Mouse (Mus musculus): Measurements from ENCODE around the gene Wnt11. TPM values are rescaled to one million over a fixed set of nuclear protein-coding genes. Genes with fewer than 3 reads are reported as not detected.

The Wnt11 gene
- total RNA-seq (2014; rRNA removed) (11.4 and 17.2 TPM in 2 replicates), polyA plus RNA-seq (2015; fragmentation: Nextera tagmentation; extraction: Ambion mirVana) (2.2 and 2.8 TPM in 2 replicates)

DNA sequence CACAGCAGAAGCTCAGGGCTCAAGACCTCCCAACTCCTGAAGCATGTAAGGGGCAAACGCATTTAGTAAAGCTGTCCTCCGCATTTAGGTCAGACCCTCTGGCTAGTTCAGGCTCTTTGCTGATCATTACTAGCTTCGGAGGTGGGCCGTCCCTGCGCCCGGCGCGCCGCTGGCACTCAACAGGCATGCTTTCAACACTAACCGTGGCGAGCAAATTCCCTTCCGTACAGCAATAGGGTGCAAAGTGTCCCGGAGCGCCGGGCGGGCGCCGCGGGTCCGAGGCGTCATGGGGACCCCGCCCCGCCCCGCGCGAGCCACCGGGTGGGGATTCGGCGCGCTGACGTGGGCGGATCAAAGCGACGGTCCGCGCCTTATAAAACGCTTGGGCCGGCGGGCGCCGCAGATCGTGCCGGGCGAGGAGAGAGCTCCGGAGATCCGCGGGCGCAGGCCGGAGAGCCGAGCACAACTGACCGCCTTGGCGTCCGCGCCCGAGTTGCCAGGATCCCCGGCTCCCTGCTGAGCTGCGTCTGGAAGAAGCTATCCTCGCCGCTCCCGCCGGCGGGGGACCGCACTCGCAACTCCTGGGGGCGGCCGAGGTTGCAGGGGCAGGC is at the start of gene Wnt11:
Gene Wnt11 (plus strand): TSS at position 402 of the 611 bp plus-strand sequence.
- H3K27ac ChIP-seq: no peak within 1 kb of the TSS
- peaks cover 47% of the 10 kb centered on the region for H3K27me3 ChIP-seq (ENCODE audit: insufficient read depth, low read length)
- peaks cover 5% of the 10 kb centered on the region; the same call in 1 of the 2 replicates for H3K4me1 ChIP-seq (ENCODE audit: insufficient read depth, low read length)
- no peaks in the 10 kb centered on the region for H3K36me3 ChIP-seq (ENCODE audit: insufficient read depth, low read length)
- under 1% methylated on average over 57 of the region's 66 CpGs for WGBS
- H3K9me3 ChIP-seq (ENCODE audit: low read length): no peaks in the 10 kb centered on the region
- peak within 1 kb of the TSS; percentile 56 for H3K4me3 ChIP-seq (ENCODE audit: low read length)
- ATAC-seq (no peak), DNase-seq (ENCODE audit: low spot score) (peak; percentile 40)
- H3K9ac ChIP-seq (replicated peaks; ENCODE audit: low read length): peak within 1 kb of the TSS; percentile 57
- peak within 1 kb of the TSS; percentile 98 for H3K4me2 ChIP-seq (ENCODE audit: low read depth, low read length)
- TF ChIP-seq CTCF (IDR thresholded peaks at IDR 0.05; ENCODE audit: low read depth): no peak

- Histone ChIP-seq H3K9ac (replicated peaks; ENCODE audit: low read length) (no peak overlapping the region), H3K4me1 (ENCODE audit: insufficient read depth, low read length) (peaks cover 13% of the 10 kb centered on the region), H3K4me3 (ENCODE audit: low read length) (no peak overlapping the region), H3K4me2 (ENCODE audit: low read depth, low read length) (no peak overlapping the region), H3K27ac (no peak overlapping the region), H3K36me3 (ENCODE audit: insufficient read depth, low read length) (no peaks in the 10 kb centered on the region), H3K9me3 (ENCODE audit: low read length) (no peaks in the 10 kb centered on the region), H3K27me3 (ENCODE audit: insufficient read depth, low read length) (no peaks in the 10 kb centered on the region)
- DNase-seq (ENCODE audit: low spot score): no peak
- ATAC-seq: no peak
- WGBS: 70% methylated on average over 11 of the region's 11 CpGs
- TF ChIP-seq CTCF (IDR thresholded peaks at IDR 0.05; ENCODE audit: low read depth): no peak
These were observed 47.9 kb upstream of the Wnt11 start for GRCm38 (mm10) chr7:98786792-98787612.

GRCm38 (mm10) chr7:98788721-98789120 is 46.2 kb upstream of the Wnt11 start:
- WGBS: 83% methylated on average over 7 of the region's 7 CpGs
- Histone ChIP-seq H3K4me3 (ENCODE audit: low read length) (no peak overlapping the region), H3K9me3 (ENCODE audit: low read length) (no peaks in the 10 kb centered on the region), H3K9ac (replicated peaks; ENCODE audit: low read length) (no peak overlapping the region), H3K4me2 (ENCODE audit: low read depth, low read length) (no peak overlapping the region), H3K27ac (no peak overlapping the region), H3K27me3 (ENCODE audit: insufficient read depth, low read length) (no peaks in the 10 kb centered on the region), H3K4me1 (ENCODE audit: insufficient read depth, low read length) (peaks cover 13% of the 10 kb centered on the region), H3K36me3 (ENCODE audit: insufficient read depth, low read length) (no peaks in the 10 kb centered on the region)
- DNase-seq (ENCODE audit: low spot score) (no peak), ATAC-seq (no peak)
- no peak for TF ChIP-seq CTCF (IDR thresholded peaks at IDR 0.05; ENCODE audit: low read depth)

DNA sequence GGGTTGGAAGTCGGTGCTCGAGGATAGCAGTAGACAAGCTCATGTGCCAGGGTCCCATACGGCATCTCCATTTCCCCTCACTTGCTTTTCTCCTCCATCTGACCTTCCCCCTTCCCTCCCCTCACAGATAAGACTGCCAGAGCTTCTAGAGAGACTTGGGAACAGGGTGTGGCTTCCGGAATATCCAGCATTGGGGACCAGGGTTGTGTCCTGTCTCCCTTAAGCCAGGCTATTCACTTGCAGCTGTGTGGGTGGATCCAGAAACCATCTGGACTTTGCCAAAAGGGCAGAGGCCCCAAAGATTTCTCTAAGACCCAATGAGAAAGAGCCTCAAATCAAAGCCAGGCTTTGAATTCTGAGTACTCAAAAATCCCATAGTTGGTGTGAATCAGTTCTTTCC is 45.8 kb upstream of the Wnt11 start:
- no peaks in the 10 kb centered on the region for H3K9me3 ChIP-seq (ENCODE audit: low read length)
- no peak for TF ChIP-seq CTCF (IDR thresholded peaks at IDR 0.05; ENCODE audit: low read depth)
- H3K4me3 ChIP-seq (ENCODE audit: low read length): no peak overlapping the region
- H3K36me3 ChIP-seq (ENCODE audit: insufficient read depth, low read length): no peaks in the 10 kb centered on the region
- no peak overlapping the region for H3K4me2 ChIP-seq (ENCODE audit: low read depth, low read length)
- no peak for ATAC-seq
- WGBS: 85% methylated on average over 4 of the region's 4 CpGs
- peaks cover 13% of the 10 kb centered on the region for H3K4me1 ChIP-seq (ENCODE audit: insufficient read depth, low read length)
- H3K27ac ChIP-seq: no peak overlapping the region
- no peaks in the 10 kb centered on the region for H3K27me3 ChIP-seq (ENCODE audit: insufficient read depth, low read length)
- no peak for DNase-seq (ENCODE audit: low spot score)
- H3K9ac ChIP-seq (replicated peaks; ENCODE audit: low read length): no peak overlapping the region

DNA sequence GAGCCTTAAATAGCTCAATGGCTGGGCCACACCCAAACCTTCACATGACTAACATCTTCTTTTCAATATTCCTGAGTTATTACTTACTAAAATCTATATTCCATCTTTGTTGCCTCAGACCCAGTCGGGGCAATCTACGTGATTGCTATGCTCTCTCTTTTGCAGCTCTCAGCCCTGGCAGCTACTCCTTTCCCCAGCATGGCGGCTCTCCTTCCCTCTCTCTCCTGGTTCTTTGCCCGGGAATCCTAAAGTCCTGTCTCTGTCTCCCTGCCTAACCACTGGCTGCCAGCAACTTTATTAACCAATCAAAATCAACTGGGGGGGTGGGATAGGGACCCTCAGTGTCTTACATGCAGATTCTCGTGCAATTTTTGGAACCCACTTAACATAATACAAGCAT is 43.0 kb upstream of the Wnt11 start:
- no peak overlapping the region for H3K9ac ChIP-seq (replicated peaks; ENCODE audit: low read length)
- no peak for TF ChIP-seq CTCF (IDR thresholded peaks at IDR 0.05; ENCODE audit: low read depth)
- H3K27ac ChIP-seq: no peak overlapping the region
- 55% methylated on average over 5 of the region's 5 CpGs for WGBS
- DNase-seq (ENCODE audit: low spot score): no peak
- no peak for ATAC-seq
- H3K4me1 ChIP-seq (ENCODE audit: insufficient read depth, low read length): no peaks in the 10 kb centered on the region
- no peak overlapping the region for H3K4me3 ChIP-seq (ENCODE audit: low read length)
- H3K4me2 ChIP-seq (ENCODE audit: low read depth, low read length): no peak overlapping the region
- no peaks in the 10 kb centered on the region for H3K27me3 ChIP-seq (ENCODE audit: insufficient read depth, low read length)
- H3K9me3 ChIP-seq (ENCODE audit: low read length): no peaks in the 10 kb centered on the region
- H3K36me3 ChIP-seq (ENCODE audit: insufficient read depth, low read length): no peaks in the 10 kb centered on the region

GRCm38 (mm10) chr7:98793811-98794210 is 41.1 kb upstream of the Wnt11 start:
- ATAC-seq: no peak
- TF ChIP-seq CTCF (IDR thresholded peaks at IDR 0.05; ENCODE audit: low read depth): no peak

DNA sequence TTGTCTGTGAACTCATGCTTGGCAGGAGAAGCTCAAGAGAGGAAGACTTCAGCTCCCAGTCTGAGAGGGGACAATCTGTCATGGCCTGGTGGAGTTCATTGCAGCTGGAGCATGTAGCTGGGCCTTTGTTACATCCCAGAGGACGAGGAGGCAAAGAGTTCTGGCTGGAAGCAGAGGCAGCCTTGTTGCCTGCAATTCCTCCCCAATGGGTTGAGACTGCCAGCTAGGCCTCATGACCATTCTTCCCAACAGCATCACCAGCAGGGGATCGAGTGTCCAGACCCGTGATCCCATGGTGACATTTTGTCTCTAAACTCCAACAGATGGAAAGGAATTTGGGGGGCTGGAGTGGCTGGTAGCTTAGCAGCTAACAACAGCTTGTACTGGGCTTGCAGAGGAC is 40.5 kb upstream of the Wnt11 start:
- Histone ChIP-seq H3K27ac (no peak overlapping the region), H3K9ac (replicated peaks; ENCODE audit: low read length) (no peak overlapping the region), H3K36me3 (ENCODE audit: insufficient read depth, low read length) (no peaks in the 10 kb centered on the region), H3K4me2 (ENCODE audit: low read depth, low read length) (no peak overlapping the region), H3K27me3 (ENCODE audit: insufficient read depth, low read length) (no peaks in the 10 kb centered on the region), H3K9me3 (ENCODE audit: low read length) (no peaks in the 10 kb centered on the region), H3K4me3 (ENCODE audit: low read length) (no peak overlapping the region), H3K4me1 (ENCODE audit: insufficient read depth, low read length) (no peaks in the 10 kb centered on the region)
- no peak for ATAC-seq
- no peak for TF ChIP-seq CTCF (IDR thresholded peaks at IDR 0.05; ENCODE audit: low read depth)
- no peak for DNase-seq (ENCODE audit: low spot score)
- 42% methylated on average over 3 of the region's 3 CpGs for WGBS

More at GRCm38 (mm10) chr7:98793811-98794210, 41.1 kb upstream of the Wnt11 start:
- Histone ChIP-seq H3K4me2 (ENCODE audit: low read depth, low read length) (no peak overlapping the region), H3K9me3 (ENCODE audit: low read length) (no peaks in the 10 kb centered on the region), H3K27me3 (ENCODE audit: insufficient read depth, low read length) (no peaks in the 10 kb centered on the region), H3K9ac (replicated peaks; ENCODE audit: low read length) (no peak overlapping the region), H3K4me1 (ENCODE audit: insufficient read depth, low read length) (no peaks in the 10 kb centered on the region), H3K27ac (no peak overlapping the region), H3K4me3 (ENCODE audit: low read length) (no peak overlapping the region), H3K36me3 (ENCODE audit: insufficient read depth, low read length) (no peaks in the 10 kb centered on the region)
- DNase-seq (ENCODE audit: low spot score): no peak
- WGBS: 64% methylated on average over 5 of the region's 5 CpGs

Measured in hindbrain, postnatal 0 days (tissue).